Mouse (Mus musculus) ES-E14 (cell line): ENCODE measurements around the gene Slu7.

Experiments used
- CHD2 ChIP-seq: IDR thresholded peaks from 2 replicates; pipeline ENCODE4 v1.6.1; 2014; ENCODE audit warnings: mild to moderate bottlenecking, low read depth, low read length, inconsistent platforms
- ZC3H11A ChIP-seq: IDR thresholded peaks from 2 replicates; pipeline ENCODE4 v1.6.1; 2012; ENCODE audit warnings: low read depth, mild to moderate bottlenecking, inconsistent platforms, low read length, borderline replicate concordance

- TF ChIP-seq ZC3H11A (no peak), CHD2 (no peak)
Observed at GRCm38 (mm10) chr11:43443183-43443582, 9.6 kb downstream of the Slu7 start.
